Mouse (Mus musculus): ENCODE results near the gene Lrrc58.

The Lrrc58 gene

DNA sequence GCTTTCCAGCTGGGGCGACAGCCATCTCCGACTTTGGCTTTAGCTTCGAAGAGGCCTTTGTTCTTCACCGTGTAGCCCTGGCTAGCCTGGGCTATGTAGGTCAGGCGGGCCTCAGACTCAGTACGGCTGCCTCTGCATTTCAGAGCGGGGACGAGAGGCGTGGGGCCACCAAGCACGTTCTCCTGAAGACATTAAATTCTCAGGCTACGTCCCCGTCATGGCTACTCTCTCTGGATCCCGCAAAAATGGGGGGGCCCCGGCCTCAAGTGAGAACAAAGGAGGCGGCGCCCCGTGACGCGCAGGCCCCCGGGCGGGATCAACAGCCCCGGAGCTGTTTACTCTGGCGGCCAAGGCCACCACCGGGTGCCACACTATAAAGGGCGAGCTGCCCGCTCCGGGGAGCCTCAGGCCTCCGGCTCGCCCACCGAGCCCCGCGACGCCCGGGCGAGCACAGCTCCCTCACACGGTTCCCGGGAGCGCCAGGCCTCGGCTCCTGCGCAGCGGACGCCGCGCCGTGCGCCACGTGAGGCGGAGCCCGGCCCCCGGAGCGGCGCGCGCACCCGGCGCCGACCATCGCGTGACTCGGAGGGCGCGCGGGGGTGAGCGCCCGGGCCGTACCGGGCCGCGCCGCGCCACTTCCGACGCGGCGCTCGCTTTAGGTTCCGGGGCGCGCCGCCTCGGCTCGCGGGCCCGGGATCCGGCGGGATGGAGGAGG lies at the start of gene Lrrc58:
Lrrc58 (plus strand) TSS at position 599 of the 715 bp plus-strand sequence.
- peak; percentile 80 to 84 for DNase-seq

DNA sequence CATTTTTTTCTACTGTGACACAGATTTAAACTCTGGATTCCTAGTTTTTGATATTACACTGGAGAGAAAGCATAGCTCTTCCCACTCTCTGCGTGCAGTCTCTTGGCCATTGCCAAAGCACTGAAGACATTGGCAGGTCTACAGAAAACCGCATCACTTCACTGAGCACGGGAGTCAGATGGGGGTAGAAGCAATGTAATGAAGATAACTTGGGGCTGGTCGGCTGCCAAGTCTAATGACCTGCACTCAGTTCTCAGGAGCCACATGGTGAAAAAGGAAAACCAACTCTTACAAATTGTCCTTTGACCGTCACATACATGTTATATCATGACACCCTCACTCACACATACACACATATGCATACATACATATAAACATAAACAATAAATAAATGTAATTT lies 44.2 kb upstream of the Lrrc58 start:
- DNase-seq: no peak

DNA sequence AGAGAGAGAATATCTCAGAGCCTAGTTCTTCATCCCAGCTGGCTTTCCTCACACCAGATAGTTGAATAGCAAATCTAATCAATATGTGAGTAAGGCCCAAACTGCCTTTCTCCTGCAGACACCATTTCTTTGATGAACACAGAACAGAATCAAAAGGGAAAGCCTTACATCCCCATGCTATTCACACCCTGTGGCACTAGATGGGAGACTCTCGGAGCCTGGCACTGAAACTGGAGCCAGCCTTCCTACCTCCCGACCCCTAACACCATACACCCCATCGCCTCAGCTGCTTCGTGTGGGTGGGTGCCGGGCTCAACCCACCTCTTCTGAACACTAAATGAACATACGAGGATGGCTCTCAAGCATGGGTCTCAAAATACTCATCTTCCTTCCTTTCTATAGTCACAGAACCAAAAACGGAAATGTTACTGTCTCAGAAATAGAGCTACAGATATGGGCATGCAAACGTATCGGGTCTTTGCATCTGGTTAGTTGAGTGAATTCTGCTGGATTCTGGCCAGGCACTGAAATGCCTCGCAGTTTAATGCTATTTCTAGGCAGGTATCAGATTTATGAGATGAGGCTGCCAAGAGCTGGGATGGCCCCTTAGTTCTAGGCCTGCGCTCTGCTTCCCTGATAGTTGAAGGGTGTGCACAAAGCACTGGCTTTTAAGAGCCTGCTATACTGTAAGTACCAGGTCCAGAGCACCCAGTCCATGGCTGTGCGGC lies 43.2 kb upstream of the Lrrc58 start:
- DNase-seq: no peak

DNA sequence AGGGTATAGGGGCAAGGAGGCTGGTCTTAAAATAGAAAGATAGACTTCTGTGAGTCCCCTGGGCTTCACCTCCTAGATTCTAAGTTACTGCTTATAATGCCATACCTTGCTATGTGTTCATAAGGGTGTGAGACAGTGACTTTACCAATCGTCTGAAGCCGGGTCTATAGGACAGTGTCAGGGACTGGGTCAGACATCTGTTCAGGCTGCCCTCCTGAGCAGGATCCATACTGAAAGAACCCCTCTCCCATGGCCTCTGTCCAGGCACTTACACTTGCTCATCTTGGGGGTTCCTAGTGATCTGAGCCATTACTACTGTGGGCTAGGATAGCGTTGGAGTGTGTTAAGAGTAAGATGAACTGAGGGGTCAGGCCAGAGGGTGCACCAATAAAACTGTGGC lies 41.9 kb upstream of the Lrrc58 start:
- DNase-seq: no peak

DNA sequence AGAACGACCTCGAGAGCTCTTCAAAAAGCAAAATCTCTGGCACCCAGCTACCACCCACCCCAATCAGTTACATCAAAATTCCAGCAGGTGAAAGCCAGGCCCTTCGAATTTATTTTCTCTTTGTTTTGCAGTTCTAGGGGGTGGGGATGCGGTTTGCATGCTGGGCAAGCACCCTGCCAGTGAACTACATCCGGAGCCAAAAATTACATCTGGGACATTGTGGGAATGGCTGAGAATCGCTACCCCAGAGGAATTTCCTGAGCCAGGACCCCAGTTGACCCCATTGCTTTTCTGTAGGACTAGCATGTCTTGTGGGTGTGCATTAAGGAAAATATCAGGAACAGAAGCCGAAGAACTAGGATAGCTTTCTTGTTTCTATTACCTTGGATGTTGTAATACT lies 37.1 kb upstream of the Lrrc58 start:
- DNase-seq: no peak

DNA sequence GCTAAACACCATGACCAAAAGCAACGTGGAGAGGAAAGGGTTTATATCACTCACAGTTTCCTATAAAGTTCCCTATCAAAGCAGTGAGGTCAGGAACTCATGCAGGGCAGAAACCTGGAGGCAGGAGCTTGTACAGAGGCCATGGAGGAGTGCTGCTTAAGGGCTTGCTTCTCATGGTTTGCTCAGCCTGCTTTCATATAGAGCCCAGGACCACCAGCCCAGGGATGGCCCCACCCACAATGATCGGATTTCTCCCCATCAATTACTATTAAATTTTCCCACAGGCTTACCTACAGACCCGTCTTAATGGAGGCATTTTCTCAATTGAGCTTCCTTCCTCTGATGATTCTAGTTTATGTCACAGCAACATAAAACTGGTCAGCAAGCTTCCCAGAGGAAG lies 30.6 kb upstream of the Lrrc58 start:
- DNase-seq: no peak

DNA sequence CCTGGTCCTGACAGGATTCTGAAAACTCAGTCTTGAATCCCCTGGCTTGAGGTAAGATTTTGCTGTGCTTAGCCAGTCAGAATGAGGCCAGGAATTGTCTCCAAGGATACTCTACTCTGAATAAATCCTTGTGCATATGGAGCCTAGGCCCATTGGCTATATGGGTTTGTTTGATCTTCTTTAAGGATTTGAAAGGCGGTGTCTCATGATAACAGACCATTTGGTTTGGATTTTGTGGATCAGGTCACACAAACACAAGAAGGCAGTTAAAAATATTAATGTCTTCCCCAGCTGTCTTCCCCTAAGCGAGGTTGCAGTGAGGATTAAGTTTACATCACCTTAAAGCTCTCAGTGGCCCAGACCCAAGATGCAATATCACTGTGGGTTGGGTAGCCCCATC lies 25.8 kb upstream of the Lrrc58 start:
- DNase-seq: no peak

DNA sequence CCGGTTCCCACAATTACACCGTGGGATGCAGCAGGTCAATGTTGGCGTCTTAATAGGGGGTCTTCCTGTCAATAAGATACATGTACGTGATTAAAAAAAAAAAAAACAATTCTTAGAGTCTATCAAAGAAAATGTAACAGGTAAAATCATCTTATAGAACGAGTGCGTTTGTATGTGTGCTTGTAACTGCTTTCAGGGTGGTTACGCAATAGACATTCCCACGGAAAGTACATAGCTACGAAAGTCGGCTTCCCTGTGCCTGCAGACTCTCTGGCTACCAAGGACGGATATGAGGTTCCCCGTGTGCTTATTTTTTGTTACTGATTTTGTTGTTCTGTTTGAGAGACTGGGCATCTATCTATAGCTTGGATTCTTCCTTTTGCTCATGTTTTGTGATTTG lies 24.4 kb upstream of the Lrrc58 start:
- DNase-seq: no peak

DNA sequence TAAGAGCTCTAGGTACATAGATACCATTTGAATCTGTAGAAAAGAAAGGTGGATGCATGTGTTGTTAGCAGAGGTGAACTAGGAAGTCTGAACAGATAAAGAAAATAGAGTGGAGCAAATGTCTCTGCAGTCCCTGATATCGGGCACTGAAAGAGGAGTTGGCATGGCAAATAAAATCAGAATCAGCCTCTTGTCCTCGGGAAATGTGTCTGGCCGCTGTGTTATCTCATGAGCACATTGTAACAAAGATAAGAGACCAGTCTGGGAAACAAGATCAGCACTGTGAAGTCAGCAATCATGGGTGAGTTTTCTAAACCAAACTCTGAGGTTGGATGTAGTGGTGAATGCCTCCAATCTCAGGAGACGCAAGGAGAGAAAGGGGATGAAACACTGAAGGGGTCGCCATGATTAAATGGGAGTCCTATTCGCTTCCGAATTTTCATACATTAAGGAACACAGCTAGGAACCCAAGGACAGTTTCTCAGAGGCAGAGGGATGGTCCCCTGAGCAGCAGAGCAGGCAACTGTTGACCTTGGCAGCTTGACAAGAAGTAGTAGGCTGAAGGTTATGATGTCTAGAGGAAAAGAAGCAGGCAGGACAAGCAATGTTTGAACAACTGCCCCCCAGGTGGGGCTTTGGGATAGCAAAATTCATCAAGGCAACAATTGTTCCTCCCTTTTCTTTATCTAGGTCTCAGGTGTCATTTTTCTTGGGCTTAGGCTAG lies 22.8 kb upstream of the Lrrc58 start:
- no peak for DNase-seq

DNA sequence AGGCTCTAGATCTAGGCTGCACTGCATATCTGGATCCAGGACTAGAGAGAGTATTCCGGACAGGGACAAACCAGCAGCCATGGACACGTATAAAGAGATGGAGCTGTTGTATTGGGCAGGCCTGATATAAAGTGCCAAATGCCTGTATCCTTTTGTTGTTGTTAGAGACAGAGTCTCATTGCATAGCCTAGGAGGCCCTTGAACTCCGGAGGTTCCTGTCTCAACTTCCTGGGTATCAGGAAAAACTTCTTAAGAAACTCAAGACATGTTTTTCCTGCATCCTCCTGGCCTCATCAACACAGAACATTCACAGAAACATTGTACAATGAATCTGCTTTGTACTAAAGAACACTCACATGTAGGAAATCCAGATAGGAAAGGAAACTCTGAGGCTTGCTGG lies 21.1 kb upstream of the Lrrc58 start:
- DNase-seq: no peak

DNA sequence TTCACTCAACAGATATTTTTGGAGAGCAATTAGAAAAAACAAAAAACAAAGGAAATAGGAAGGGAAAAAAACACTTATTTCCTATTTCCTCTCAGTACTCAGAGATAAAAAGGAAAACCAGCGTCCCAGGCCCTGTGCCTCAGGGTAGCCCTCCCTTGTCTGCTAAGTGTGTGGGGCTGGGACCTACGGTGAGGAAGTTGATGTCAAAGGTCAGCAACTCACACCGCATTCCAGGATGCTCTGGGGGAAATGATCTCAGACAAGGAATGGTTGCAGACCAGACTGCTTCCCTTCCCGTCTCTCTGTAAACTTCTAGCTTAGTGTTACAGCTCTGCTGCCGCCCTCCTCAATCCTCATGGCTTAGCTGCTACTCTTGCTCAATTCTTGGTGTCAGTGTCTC lies 16.8 kb upstream of the Lrrc58 start:
- peak; percentile 65 to 73 for DNase-seq

DNA sequence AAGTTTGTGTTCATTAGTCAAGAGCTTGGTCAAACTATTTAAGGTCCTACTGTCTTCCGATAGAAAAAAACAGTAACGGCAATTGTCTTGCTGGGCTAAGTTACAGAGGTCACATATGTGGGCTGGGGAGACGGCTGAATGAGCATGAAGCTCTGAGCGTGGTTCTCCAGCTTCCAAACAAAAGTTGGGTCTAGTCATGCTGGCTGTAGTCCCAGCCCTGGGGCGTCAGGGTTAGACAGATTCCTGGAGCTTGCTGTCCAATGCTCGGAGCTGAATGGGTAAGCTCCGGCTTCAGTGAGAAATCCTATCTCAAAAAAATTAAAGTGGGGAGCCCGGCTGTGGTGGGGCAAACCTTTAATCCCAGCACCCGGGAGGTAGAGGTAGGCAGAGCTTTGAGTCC lies 14.9 kb upstream of the Lrrc58 start:
- no peak for DNase-seq

DNA sequence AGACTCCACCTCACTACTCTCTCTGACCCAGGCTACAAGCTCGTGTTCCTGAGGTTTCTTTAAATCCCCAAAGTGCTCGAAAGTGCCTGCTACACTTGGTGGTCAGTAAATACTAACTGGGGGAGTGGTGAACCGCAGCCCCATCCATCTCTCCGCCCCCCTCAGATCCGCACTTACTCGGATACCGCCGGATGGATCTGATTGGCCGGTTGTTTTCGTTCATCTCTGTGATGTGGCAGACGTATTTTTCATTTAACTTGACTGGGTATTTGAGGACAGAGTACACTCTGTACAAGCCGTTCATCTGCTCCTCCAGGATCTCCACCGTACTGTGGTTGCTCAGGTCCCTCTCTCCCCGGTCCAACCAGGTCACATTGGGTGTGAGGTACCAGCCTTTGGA lies 14.1 kb upstream of the Lrrc58 start:
- DNase-seq: no peak

DNA sequence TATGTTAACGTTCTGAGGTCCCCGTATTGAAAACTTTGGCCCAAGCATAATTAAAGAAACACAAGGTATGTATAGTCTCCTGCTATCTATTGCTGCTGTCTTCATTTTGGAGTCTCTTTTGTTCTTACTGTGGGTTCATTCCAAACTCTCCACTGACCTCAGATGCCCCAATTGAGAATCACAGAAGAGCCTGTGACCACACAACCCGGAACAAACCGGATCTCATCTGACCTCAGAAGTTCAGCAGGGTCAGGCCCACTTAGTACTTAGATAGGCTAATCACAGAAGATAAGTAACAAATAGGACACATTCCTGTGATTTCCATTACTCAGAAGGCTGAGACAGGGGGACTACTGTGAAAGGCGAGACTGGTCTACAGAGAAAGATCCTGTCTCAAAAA lies 13.6 kb upstream of the Lrrc58 start:
- DNase-seq: no peak

DNA sequence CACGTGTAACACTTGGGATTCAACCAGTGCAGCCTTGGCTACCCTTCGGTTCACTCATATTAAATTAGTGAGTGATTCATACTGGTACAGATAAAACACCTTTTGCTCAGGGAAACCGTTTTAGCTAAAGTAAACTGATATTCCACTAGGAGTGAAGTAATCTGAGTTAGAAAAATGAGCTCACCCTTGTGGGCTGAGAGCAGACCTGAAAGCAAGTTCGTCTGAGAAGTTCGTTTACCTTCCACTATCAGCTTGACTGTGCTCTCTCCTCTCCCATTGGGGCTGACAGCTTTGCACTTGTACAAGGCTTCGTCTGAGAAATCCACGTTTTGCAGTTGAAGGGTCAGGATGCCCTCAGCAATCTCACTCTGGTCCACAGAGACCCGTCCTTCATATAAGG lies 12.6 kb upstream of the Lrrc58 start:
- no peak for DNase-seq

DNA sequence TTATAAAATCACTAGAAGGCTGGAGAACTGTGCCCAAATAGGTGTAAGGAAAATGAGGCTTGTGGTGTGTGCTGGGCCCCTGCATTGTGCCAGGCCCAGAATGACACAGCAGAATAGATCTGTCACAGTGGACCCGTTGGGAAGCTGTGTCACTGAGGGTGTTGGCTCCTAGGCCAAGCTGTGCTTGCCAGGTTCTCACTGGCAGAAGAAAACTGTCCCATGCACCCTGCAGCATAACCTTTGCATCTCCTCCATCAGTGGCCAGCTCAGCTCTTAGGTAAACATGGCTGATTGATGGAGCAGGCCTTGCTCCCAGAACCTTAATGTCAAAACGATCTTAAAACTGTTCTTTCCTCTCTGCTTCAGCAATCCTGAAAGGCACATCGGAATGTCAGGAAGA lies 11.9 kb upstream of the Lrrc58 start:
- DNase-seq: no peak

DNA sequence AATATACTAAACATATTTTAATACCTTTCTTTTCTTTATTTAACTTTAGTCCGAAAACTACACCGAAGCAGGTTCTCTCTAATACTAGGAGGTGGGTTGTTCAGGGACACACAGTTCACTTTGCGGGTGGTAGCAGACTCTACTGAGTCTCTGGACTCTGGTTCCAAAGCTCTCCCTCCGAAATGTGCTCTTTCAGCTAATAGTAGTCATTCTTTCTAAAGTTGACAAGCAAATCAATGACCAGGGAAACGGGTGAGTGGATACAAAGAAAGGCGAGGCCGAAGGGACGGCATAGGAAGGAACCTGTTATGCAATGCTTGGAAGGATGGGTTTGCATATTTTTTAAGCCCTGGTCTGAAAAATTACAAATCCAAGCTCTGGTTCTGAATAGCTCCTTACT lies 10.7 kb upstream of the Lrrc58 start:
- DNase-seq: no peak

DNA sequence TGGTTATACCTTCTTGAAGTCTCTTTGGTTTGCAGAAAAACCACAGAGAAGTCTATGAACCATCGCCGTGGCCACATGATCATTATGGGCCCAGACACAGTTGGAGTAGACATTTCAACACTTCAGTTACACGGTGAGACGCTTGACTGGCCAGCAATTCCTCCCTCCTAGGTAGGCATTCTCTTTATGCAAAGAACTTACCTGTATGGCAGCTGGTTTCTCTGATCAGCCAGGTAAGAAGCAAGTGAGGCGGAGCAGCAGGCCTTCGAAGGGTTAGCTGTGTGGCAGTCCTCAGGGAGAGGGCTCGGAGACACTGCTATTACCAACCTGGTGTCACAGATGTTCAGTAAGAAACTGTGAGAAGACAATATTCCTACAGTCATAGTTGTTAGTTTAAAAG lies 8.0 kb upstream of the Lrrc58 start:
- no peak for DNase-seq

DNA sequence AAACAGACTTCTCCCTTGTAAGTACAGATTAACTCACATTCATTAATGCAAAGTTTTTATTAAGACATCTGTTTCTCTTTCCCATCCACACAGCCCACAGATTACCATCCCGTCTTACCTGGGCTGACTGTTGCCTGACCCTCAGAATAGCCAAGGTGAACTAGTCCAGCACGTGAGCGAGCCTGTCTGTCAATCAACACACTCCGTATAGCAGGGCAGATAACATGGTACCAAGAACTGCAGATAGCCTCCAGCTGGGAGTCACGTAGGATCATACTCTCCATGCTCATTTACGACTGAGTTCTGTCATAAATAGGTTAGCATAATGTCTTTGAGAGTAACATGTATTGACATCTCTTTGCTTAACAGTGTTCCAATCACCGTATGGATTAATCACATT lies 7.2 kb upstream of the Lrrc58 start, which contains the start of gene Gm36028:
Gm36028 (minus strand) TSS at position 118 of the 400 bp plus-strand sequence.
- DNase-seq: no peak

DNA sequence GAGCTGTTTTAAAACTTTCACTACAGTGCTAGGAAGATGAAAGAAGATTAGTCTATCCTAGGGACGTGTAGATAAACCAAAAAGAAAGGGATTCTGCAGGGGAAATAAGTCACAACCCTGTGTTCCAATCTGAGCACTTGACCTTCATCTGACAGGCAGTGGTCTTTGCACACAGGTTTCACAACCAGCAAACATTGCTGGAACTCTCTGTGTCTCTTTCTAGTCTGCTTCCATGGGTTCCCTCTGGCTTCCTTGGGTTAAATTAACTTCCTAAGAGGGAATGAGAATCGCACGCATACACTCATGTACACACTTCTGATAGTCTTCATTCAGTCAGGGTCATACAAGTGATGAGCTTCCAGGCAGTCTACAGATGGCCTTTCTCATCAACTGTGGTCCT lies 4.3 kb upstream of the Lrrc58 start:
- DNase-seq: no peak

DNA sequence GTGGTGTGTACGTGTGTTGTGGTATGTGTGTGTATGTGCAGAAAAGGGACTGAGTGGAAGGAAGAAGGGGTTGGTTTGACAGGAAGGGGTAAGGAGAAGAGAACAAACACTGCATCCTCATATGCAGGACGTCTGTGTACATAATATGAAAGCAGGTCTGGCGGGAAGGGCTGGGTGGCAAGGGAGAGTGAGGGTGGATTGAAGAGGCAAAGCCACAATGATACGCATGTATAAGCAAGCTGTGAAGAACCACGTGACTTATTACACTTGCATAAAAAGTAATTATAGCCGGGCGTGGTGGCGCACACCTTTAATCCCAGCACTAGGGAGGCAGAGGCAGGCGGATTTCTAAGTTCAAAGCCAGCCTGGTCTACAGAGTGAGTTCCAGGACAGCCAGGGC lies 2.3 kb upstream of the Lrrc58 start:
- no peak for DNase-seq

DNA sequence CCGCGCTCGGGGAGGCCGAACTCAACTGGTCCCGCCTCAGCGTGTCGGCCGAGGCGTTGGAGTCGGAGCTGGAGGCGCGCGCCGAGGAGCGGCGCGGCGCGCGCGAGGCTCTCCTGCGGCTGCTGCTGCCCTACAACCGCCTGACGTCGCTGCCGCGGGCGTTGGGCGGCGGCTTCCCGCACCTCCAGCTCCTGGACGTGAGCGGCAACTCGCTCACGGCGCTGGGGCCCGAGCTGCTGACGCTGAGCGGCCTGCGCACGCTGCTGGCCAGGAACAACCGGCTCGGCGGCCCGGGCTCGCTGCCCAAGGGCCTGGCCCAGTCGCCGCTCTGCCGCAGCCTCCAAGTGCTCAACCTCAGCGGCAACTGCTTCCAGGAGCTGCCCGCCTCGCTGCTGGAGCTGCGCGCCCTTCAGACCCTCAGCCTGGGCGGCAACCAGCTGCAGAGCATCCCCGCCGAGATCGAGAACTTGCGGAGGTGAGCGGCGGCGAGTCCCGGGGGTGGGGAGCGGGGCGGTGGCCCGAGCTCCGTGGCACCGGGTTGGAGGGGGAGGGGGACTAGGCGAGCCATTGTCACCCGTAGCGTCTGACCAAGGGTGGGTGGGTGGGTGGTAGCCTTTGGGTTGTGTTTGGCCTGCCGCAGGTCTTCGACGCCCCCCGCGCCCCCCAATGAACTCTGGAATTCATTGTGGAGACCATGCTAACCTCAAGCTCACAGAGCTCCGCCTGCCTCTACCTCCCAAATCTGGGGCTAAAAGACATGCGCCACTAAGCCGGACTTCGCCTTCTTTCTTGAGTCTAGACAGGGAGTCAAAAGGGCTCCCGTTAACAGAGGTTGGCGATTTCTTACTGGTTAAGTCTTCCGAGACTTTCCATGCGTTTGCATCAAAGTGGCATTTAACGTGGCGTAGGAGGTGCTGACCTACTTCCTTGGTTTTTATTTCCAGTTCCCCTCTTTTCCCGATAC lies 599 bp downstream of the Lrrc58 start:
- DNase-seq: peak; percentile 34 to 44

Measured in lung, adult 18-20 months (tissue).